Mouse (Mus musculus) heart, postnatal 10 days (tissue): ENCODE results near the gene Otud3. TPM values are rescaled to one million over a fixed set of nuclear protein-coding genes. Genes with fewer than 3 reads are reported as not detected.

Source experiments
- DNase-seq, 2 experiments: peaks; one replicate each; pipeline ENCODE4 v3.0.0; 2021
- intact Hi-C: fragments of 180-260 bp; cut with DNase I; formaldehyde crosslinking; loops from one replicate; pipeline ENCODE4 v1.15.1; 2025
- total RNA-seq, 2 experiments: library from RNA; stranded (reverse); gene quantifications; 2 replicates each; pipeline ENCODE4 v1.2.3; 2021

Otud3 gene
- total RNA-seq, result 1 to 10 TPM; 8.7 to 9.2 TPM

GRCm38 (mm10) chr4:138913797-138914196 lies at the start of gene Otud3:
Gene Otud3 (minus strand): TSS chr4:138913945.
- intact Hi-C loops, result no loop called here
- DNase-seq, result peak; percentile 96 to 97

GRCm38 (mm10) chr4:138962719-138963118 lies 49.0 kb upstream of the Otud3 start:
- intact Hi-C loops, result no loop called here

GRCm38 (mm10) chr4:138959926-138960325 lies 46.2 kb upstream of the Otud3 start:
- DNase-seq, result no peak
- intact Hi-C loops, result no loop called here

More at GRCm38 (mm10) chr4:138962719-138963118, 49.0 kb upstream of the Otud3 start:
- no peak for DNase-seq

GRCm38 (mm10) chr4:138959120-138959519 lies 45.4 kb upstream of the Otud3 start:
- DNase-seq, result no peak
- intact Hi-C loops, result no loop called here

GRCm38 (mm10) chr4:138958612-138959011 lies 44.9 kb upstream of the Otud3 start:
- no peak for DNase-seq
- intact Hi-C loops, result no loop called here

- intact Hi-C loops, result no loop called here
Observed at GRCm38 (mm10) chr4:138948257-138948656, 34.5 kb upstream of the Otud3 start.

GRCm38 (mm10) chr4:138943730-138944129 lies 30.0 kb upstream of the Otud3 start:
- peak; percentile 76 to 86 for DNase-seq
- intact Hi-C loops, result no loop called here

More at GRCm38 (mm10) chr4:138948257-138948656, 34.5 kb upstream of the Otud3 start:
- no peak for DNase-seq

- DNase-seq, result no peak
- intact Hi-C loops, result no loop called here
Observed at GRCm38 (mm10) chr4:138941966-138942365, 28.2 kb upstream of the Otud3 start.

- intact Hi-C loops, result no loop called here
- no peak for DNase-seq
Observed at GRCm38 (mm10) chr4:138941401-138941800, 27.7 kb upstream of the Otud3 start.

- intact Hi-C loops, result no loop called here
- DNase-seq, result peak in 1 of 2 experiments; percentile 10
Observed at GRCm38 (mm10) chr4:138939481-138939880, 25.7 kb upstream of the Otud3 start.

- no peak for DNase-seq
- intact Hi-C loops, result no loop called here
Observed at GRCm38 (mm10) chr4:138938495-138939269, 24.9 kb upstream of the Otud3 start.

GRCm38 (mm10) chr4:138934456-138935145 lies 20.9 kb upstream of the Otud3 start:
- DNase-seq, result no peak
- intact Hi-C loops, result no loop called here

GRCm38 (mm10) chr4:138933862-138934261 lies 20.1 kb upstream of the Otud3 start:
- intact Hi-C loops, result no loop called here
- DNase-seq, result no peak

- DNase-seq, result no peak
- intact Hi-C loops, result no loop called here
Observed at GRCm38 (mm10) chr4:138925561-138925960, 11.8 kb upstream of the Otud3 start.

GRCm38 (mm10) chr4:138922131-138922459 lies 8.3 kb upstream of the Otud3 start:
- intact Hi-C loops, result loop anchor here (1.0 kb wide), 2 partner anchors 79 to 156 kb away; no protein-coding TSS in a partner anchor
- peak; percentile 96 to 99 for DNase-seq

- DNase-seq, result no peak
- intact Hi-C loops, result loop anchor here (1.0 kb wide), 2 partner anchors 80 to 157 kb away; no protein-coding TSS in a partner anchor
Observed at GRCm38 (mm10) chr4:138921254-138922130, 7.7 kb upstream of the Otud3 start.

- no peak for DNase-seq
- intact Hi-C loops, result no loop called here
Observed at GRCm38 (mm10) chr4:138917282-138917681, 3.5 kb upstream of the Otud3 start.

- intact Hi-C loops, result no loop called here
- no peak for DNase-seq
Observed at GRCm38 (mm10) chr4:138913141-138913787, 481 bp downstream of the Otud3 start.

- intact Hi-C loops, result no loop called here
- no peak for DNase-seq
Observed at GRCm38 (mm10) chr4:138905624-138906337, 8.0 kb downstream of the Otud3 start.

- DNase-seq, result no peak
- intact Hi-C loops, result no loop called here
Observed at GRCm38 (mm10) chr4:138899361-138899760, 14.4 kb downstream of the Otud3 start.
